Mouse (Mus musculus) regulatory T cell (primary cell): Measurements from ENCODE around the gene Mfsd4a.

Source experiments
- in situ Hi-C: fragments of 300-600 bp; cut with MboI, MseI; formaldehyde crosslinking; loops from one replicate; pipeline ENCODE4 v1.15.1; 2025; ENCODE audit warnings: high pct_unique_total_duplicates

The Mfsd4a gene

GRCm38 (mm10) chr1:131990083-131990760 lies 77.6 kb downstream of the Mfsd4a start:
- in situ Hi-C loops, result no loop called here

- in situ Hi-C loops, result loop anchor here (10.0 kb wide), 1 partner anchor 1105 kb away; the partner anchor contains the start of gene Il24
Measured at GRCm38 (mm10) chr1:131989476-131989875, 78.4 kb downstream of the Mfsd4a start.

- in situ Hi-C loops, result loop anchor here (10.0 kb wide), 1 partner anchor 1103 kb away; the partner anchor contains the start of gene Il24
Measured at GRCm38 (mm10) chr1:131987432-131987831, 80.4 kb downstream of the Mfsd4a start.

- in situ Hi-C loops, result loop anchor here (10.0 kb wide), 1 partner anchor 1099 kb away; the partner anchor contains the start of gene Il24
Measured at GRCm38 (mm10) chr1:131983806-131984205, 84.1 kb downstream of the Mfsd4a start.

- in situ Hi-C loops, result loop anchor here (10.0 kb wide), 1 partner anchor 1098 kb away; the partner anchor contains the start of gene Il24
Measured at GRCm38 (mm10) chr1:131982907-131983306, 85.0 kb downstream of the Mfsd4a start.

GRCm38 (mm10) chr1:131981378-131982013 lies 86.4 kb downstream of the Mfsd4a start:
- in situ Hi-C loops, result loop anchor here (10.0 kb wide), 1 partner anchor 1097 kb away; the partner anchor contains the start of gene Il24

- in situ Hi-C loops, result loop anchor here (10.0 kb wide), 1 partner anchor 1096 kb away; the partner anchor contains the start of gene Il24
Measured at GRCm38 (mm10) chr1:131980471-131980870, 87.4 kb downstream of the Mfsd4a start.

GRCm38 (mm10) chr1:131976886-131977285 lies 91.0 kb downstream of the Mfsd4a start:
- in situ Hi-C loops, result no loop called here

GRCm38 (mm10) chr1:131973991-131974390 lies 93.9 kb downstream of the Mfsd4a start:
- in situ Hi-C loops, result no loop called here
